Mouse (Mus musculus) erythroblast, embryonic 14.5 days (primary cell): ENCODE data around the gene Wrap73.

Source experiments
- GATA1 ChIP-seq: IDR thresholded peaks from 2 replicates; pipeline ENCODE4 v1.6.1; 2012; ENCODE audit warnings: low read length, inconsistent platforms, mixed read lengths
- TAL1 ChIP-seq: IDR thresholded peaks from 3 replicates; pipeline ENCODE4 v1.6.1; 2012; ENCODE audit warnings: low read length, inconsistent platforms, mixed read lengths

GRCm38 (mm10) chr4:154183566-154183965 lies 41.4 kb downstream of the Wrap73 start:
- TF ChIP-seq GATA1 (no peak), TAL1 (no peak)
